Mouse (Mus musculus) megakaryocyte progenitor cell, adult 5-6 weeks (primary cell): ENCODE measurements around the gene Hmga1b. TPM values are rescaled to one million over a fixed set of nuclear protein-coding genes. Genes with fewer than 3 reads are reported as not detected.

Experiments
- ATAC-seq: replicated peaks from 2 replicates; pipeline ENCODE4 v1.8.0; 2016; ENCODE audit warnings: mild to moderate bottlenecking, moderate TSS enrichment, inconsistent platforms; ENCODE audit not compliant: poor library complexity
- total RNA-seq, 2 experiments: library from RNA; stranded (forward) in 1 of 2; stranded (reverse) in 1 of 2; fragments of 157-497, 149-512 nt in 1 of 2; fragments of 200-1000 nt in 1 of 2; gene quantifications; 2 replicates each; pipeline versions ENCODE4 v1.2.3 to v1.2.4; 2015 to 2017

The Hmga1b gene
- total RNA-seq, 2 experiments from 2014 or later, result 20.6 to 31.3 TPM

DNA sequence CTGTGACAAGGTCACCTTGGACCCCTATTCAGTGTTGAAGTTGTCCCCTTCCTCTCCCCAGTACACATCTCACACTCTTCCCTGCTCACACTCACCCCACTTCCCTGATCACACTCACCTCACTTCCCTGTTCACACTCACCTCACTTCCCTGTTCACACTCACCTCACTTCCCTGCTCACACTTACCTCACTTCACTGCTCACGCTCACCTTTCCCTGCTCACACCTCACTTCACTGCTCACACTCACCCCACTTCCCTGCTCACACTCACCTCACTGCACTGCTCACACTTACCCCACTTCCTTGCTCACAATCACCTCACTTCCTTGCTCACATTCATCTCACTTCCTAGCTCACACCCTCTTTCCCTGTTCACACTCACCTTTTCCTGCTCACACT is 31.2 kb upstream of the Hmga1b start:
- no peak for ATAC-seq

DNA sequence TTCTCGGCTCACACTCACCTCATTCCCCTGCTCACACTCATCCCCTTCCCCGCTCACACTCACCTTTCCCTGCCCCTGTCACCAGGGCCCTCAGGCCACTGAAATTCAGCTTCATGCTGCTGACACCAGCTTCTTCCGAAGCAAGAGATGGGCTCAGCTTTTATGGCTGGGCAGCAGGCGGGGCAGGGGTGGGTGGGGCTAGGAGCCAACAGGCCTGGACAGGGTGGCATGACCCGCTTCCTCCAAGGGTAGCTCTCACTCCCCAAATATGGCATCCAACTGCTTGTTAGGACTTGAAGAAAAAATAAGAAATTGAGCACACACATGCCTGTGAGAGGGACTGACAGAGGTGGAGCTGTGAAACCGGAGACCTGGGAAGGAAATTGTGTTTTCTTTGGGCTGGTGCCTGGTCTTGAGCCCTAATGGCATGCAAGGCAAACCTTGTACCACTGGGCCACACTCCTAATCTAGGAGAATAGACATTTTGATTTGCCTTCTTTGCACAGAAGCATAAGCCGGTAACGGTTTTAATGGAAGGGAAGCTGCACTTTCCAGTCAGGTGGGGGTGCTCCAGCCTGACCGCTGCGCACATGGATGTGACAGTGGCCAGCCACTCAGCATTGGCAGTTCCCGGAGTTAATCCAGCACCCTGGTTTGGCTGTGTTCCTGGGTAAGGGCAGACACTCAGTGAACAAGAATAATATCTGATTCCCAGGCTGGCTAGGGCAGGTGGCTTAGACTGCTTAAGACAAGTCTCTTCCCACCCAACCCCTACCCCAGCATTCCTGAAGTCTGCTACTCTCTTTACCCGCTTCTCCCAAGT is 30.5 kb upstream of the Hmga1b start, which contains the start of gene Cbr2:
TSS of gene Cbr2 (minus strand) at position 257 of the 823 bp plus-strand sequence.
- no peak for ATAC-seq

DNA sequence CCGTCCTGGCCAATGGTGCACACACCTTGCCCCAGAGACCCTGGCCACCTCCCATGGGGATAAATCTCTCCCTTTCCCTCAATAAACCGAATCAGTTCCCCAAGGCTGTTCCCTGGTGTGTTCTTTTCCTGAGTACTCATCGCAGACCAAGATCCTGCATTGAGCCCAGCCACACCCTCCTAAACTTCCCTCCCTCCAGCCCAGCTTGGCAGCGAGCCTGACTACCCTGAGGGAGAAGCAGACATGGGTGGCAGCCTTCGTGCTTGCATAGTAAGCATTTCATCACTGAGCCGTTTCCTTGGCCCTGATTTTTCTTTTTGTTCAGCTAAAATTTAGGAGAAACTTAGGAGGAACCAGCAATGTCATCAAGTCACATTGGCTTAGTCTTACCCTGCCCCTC is 29.1 kb upstream of the Hmga1b start:
- ATAC-seq, result peak; percentile 42; the same call in 1 of the 2 replicates

DNA sequence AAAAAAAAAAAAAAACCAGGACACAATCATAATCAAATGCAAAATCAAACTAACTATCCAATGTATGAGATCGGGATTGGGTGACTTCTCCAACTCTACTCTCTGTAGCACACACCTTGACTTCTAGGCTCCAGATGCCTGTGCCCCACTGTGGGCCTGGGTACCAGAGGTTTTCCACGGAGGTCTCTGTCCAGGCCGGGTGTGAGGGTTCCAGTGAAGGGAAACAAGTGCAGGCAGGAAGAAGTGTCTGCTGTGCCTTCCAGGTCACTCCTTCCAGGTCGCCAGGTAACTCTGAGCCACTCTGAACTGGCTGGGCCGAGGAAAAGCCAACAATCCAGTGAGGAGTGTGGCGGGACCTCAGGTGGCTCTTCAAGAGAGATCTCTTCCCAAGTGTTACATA is 26.2 kb upstream of the Hmga1b start:
- ATAC-seq, result no peak

DNA sequence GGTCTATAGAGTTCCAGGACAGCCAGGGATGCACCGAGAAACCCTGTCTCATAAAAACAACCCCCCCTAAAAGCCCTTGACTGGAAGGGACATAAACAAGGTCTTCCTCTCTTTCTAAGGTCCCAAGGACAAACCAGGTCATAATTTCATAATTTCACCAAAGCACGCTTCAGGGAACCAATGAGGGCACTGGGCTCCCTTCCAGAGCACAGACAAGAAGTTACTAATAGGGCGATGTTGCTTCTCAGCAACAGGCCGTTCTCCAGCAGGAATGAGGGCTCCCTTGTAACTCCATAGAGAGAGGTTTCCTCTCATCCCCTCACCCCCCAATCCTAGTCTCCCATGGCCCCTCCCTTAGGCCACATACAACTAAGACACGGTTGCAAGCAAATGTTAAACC is 21.6 kb upstream of the Hmga1b start:
- no peak for ATAC-seq

DNA sequence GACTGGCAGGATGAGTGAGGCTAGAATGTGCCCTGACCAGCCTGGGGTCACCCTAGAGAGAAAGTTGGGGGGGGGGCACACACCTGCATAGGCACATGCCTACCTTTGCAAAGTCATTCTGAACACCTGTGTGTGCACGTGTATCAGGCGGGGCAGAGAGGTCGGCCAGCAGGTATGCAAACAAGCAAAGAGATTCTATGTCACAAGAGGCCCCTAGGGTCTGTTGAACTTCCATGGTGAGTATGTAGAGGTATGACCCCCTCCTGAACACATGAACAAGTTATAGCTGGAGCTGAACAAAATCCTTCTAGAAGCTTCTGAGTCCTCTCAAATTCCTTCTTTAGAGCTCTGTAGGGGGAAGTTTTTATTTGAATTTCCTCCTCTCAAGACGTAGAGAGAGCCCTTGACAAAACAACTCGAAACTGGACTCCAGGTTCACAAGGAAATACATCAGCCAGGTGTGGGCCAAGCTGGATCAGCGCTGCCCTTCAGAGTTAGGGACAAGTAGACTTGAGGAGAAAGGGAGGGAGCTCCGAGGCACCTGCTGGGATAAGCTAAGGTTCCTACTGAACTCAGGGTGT is 18.4 kb upstream of the Hmga1b start:
- ATAC-seq, result no peak

DNA sequence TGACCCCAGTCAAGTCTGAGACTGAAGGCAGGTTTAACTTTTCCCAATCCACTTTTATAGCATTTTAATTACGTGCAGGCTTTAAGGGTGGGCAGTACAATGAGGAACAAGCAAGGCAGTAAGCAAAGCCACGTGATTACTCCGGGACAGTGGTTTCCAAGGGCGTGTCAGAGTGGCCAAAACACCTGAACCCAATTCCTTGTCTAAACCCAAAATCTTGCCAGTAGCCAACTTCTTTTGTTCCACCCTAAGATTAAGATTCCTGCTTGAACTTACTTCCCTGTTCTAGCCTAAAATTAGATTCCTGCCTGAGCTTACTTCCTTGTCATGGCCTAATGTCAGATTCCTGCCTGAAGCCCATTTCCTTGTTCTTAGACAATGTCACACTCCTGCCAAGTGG is 14.6 kb upstream of the Hmga1b start:
- 0 out of 2 replicates have a peak, but pooled peaks have one; percentile 26 for ATAC-seq

DNA sequence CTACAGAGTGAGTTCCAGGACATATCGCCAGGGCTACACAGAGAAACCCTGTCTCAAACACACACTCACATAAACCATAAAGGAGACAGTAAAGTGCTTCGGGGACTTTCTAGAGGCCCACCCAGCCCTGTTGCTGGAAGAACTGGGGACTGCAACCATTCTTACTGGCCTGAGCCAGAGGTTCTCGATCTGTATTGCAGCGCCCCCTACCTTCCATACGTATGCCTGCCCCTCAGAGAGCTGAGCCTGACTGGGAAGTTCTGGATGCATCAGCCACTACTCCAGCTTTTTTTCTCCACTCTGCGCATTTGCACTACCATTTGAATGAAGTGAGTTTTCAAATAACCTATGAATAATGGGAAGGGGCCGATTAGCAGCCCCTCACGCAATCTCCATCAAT is 13.2 kb upstream of the Hmga1b start:
- ATAC-seq, result peak; percentile 95

DNA sequence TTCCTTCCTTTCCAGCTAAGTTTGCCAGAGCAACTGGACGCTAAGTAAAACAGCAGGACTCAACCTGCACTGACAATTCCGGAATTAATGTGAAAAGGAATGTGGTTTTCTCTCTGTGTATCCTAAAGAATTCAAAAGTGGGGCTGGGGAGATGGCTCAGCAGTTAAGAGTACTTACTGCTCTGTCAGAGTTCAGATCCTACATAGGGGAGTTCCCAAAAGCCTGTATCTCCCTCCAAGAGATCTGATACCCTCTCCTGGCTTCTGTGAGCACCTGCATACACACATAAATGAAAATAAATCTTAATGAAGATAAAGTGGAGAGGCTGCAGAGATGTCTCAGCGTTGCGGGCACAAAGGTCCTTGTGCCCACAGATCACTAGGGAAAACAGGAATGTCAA is 11.0 kb upstream of the Hmga1b start:
- ATAC-seq, result no peak

DNA sequence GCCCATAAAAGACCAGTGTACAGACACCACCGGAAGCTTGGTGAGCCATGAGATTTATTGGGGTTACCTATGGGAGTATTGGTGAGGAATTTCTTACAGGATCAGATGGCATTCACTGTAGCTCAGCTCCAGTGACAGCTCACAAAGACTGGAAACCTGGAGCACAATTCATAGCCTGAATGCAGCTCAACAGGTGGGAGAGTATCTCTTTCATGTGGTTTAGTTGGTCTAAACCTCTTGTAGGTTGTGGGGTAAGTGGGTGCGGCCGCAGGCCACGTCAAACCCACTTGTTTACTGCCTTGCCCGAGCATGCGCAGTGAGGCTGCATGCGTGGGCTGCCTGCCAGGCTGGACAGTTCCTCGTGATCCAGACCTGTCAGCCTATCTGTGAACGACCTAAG is 2.4 kb upstream of the Hmga1b start:
- no peak for ATAC-seq

DNA sequence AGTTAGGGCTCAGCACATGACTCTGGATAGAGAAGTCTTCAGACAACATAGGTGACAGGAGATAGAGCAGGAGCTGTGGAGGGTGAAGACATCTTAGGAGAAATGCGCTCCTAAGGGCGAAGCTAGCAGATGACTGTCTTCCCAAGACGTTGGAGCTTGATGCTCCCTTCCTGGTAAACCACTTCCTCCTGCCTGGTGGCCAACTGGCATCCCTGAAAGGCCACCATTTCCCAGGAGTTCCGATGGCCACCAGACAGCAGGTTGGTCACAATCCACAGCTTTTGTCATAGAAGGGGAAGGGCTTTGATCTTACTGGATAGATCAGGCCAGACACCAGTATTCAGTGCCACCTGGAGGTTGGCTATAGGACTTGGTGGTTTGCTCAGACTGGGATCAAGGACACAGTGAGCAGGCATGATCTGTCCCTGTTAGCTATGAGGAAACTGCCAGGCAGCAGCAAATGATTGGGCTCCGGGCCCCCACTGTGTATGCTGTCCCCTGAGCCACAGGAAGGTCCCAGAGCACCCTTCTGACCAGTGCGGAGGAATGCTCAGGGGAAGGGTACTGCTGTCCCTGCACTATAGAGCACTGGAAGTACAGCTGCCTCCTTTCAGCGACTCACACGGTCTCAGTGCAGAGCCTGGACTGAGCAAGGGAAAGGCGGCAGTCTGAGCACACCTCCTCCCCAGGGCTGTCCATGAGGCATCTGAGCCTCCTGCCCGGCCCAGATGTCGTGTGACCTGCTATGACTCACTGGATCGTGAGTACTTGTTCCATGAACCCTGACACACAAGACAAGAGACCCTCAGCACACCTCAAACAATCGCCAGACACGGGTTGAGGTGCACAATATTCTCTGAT is 553 bp upstream of the Hmga1b start:
- ATAC-seq, result no peak

DNA sequence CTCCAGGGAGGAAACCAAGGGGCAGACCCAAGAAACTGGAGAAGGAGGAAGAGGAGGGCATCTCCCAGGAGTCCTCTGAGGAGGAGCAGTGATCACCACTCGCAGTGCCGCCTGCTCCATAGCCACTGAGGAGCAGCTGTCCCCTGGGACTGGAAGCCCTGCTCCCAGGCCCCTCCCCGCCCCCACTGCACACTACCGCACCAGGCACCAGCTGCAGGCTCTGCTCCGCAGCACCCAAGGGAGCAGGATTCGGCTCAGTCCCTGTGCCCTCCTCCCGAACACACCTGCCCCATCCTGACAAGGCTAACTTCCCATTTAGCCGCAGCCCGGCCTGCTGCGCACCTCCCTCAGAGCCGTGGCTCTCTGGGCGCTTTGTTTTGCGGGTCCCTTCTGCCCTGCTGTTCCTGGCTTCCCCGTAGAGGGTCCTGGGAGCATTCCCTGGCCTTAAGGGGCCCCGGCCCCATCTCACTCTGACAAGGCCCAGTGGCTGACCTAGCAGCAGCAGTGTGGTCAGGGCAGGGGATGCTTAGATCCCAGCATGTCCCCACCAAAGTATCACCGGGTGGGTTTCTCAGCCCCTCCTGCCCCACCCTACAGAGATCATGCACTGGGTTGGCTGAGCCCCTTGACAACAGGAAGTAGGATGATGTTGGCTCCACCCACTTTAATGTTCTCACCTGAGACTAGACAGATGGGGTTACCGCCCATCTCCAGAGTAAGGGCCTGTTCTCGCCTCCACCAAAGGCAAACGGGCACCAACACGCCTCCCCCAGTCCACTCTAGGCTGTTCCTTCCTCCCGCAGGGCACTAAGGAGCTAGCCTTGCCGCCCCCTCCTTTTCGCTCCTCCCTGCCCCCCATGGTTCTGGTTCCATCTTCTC is 766 bp downstream of the Hmga1b start:
- peak; percentile 9; the same call in 1 of the 2 replicates for ATAC-seq

DNA sequence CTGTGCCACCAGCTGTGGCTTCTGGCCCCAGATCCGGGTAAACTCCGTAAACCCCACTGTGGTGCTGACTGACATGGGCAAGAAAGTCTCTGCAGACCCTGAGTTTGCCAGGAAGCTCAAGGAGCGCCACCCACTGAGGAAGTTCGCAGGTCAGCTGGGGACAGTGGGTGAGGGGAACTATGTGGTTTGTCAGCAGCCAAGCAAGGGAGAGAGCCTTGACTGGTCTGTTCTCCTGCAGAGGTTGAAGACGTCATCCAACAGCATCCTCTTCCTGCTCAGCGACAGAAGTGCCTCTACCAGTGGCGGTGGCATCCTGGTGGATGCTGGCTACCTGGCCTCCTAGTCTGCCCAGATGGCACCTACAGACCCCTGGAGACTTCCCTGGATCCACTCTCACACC is 4.4 kb downstream of the Hmga1b start:
- peak; percentile 85 for ATAC-seq

DNA sequence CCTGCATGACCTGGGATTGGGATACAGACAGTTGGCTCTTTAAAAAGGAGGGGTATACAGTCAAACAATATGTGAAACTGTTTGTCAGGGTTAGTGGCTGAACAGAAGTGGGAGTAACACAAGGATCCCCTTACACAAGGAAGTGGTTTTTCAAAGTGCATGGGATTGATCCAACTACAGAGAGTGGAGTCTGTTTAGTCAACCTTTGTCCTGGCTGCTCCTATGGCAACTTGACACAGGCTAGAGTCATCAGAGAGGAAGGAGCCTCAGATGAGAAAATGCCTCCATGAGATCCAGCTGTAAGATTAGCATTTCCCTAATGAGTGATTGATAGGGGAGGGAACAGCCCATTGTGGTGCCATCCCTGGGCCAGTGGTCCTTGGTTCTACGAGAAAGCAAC is 5.6 kb downstream of the Hmga1b start:
- ATAC-seq, result no peak

DNA sequence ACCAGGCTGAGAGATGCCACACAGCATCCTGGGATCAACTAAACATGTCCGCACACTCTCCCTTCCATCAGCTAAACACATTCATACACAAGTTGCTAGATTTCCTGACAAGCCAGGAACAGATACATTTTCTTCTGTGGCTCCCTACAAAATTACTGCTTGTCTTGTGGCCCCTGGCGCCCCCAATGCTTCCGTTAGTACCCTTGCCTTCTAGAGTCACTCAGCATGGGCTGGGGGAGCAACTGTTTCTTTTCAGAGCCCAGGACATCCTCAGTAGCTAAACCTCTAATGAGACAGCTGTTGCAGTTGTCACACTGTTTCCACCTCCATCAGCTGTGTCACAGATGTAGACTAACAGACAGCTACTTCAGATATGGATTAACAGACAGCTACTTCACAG is 10.2 kb downstream of the Hmga1b start:
- ATAC-seq, result no peak

DNA sequence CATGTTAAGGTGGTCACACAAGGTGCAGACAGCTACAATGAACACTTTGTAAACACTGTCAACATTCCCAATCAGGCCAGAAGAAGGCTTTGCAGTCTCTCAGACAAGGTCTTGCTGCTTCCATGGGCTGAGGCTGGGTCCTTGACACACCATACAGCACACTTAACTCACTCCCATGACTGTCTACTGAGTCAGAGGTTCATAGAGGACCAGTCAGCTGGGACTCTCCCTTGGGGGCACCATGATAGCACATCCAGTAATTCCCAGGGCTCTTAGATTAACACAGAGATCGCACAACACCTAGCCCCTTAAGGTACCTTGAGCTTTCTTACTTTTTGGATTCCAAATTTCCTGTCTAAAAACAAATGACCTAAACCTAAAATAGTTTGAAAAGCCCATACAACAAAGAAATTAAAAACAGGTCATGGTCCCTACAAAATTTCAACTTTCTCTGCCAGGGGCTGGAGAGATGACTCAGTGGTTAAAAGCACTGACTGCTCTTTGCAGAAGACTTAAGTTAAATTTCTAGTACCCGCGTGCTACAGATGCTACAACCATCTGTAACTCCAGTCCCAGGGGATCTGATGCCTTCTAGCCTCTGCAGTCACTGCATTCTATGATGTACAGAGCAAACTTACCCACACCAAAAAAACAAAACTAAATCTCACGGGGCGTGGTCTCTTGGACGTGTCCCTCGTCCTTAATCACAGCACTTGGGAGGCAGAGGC is 11.0 kb downstream of the Hmga1b start:
- no peak for ATAC-seq

DNA sequence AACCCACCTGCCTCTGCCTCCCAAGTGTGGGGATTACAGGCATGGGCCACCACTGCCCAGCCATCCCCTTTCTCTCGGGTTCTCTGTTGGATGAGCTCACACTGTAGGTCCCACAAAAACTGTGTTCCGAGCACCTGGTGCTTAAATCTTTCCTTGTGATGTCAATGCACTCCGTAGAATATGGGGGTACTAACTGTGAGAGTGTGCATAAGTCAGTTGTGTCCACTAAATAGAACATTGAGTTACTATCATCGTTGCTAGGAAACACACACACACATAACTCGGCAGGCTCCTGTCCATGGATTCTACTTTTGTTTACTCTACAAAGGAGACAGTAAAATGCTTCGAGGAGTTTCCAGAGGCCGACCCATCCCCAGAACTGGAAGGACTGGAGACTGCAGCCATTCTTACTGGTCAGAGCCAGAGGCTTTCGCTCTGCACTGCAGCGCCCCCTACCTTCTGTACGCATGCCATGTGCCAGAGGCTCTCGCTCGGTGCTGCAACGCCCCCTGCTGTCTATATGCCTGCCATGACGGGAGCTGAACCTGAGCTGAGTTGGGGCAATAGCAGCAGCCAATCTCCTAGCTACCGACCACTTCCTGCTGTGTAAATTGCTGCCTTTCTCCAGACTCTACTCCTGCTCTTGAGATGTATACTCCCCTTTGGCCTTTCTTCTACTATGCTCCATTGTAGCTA is 13.3 kb downstream of the Hmga1b start:
- ATAC-seq, result peak; percentile 100

DNA sequence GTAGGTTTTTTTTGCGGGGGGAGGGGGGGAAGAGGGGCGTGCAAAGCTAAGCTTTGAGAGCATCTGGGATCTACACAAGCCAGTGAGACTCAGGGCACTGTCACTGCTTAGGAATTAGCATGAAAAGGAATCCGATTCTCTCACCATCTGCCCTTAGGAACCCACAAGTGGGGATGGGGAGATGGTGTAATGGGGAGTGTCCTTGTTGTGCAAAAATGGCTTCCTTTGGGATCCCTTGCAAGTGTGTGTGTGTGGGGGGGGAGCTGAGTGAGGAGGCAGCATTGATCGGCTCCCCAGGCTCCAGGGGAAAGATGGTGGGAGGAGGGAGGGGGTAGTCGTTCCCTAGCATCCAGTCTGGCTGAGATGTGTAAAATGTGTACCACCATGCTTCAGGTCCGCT is 14.5 kb downstream of the Hmga1b start:
- no peak for ATAC-seq

DNA sequence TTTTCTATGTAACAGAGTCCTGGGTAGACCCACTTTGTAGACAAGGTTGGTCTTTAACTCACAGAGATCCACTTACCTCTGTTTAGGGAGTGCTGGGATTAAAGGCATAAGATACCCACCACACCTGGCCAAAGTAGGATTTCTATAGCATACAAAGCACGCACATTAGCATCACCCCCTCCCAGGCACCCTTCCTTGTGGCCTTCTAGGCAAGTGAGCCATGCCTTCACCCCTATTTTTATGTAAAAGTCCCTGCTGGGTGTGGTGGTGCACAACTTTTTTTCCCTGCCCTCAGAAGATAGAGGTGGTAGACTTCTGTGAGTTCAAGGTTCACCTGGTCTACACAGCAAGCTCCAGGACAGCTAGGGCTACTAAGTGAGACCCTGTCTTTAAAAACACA is 17.3 kb downstream of the Hmga1b start:
- no peak for ATAC-seq
